Mouse (Mus musculus) forebrain, embryonic 10.5 days (tissue): Measurements from ENCODE around the gene Plekhg3. TPM values are rescaled to one million over a fixed set of nuclear protein-coding genes. Genes with fewer than 3 reads are reported as not detected.

ENCODE experiments used
- DNase-seq: peaks from one replicate; pipeline ENCODE4 v3.0.0-alpha.2; 2017; ENCODE audit warnings: low spot score; ENCODE audit errors: extremely low spot score
- H3K27ac ChIP-seq: fragments of 300-500 bp; sonication (generic); 2 replicates; pipeline ENCODE4 v1.5.1; 2016; ENCODE audit warnings: mild to moderate bottlenecking
- H3K27me3 ChIP-seq: fragments of 300-500 bp; sonication (generic); 2 replicates; pipeline ENCODE4 v1.6.1; 2016; ENCODE audit warnings: mild to moderate bottlenecking; ENCODE audit not compliant: poor library complexity, severe bottlenecking
- H3K36me3 ChIP-seq: fragments of 300-500 bp; sonication (generic); replicated peaks from 2 replicates; pipeline ENCODE4 v1.6.1; 2016; ENCODE audit warnings: mild to moderate bottlenecking, moderate library complexity
- H3K4me1 ChIP-seq: fragments of 300-500 bp; sonication (generic); 2 replicates; pipeline ENCODE4 v1.6.1; 2016
- H3K4me3 ChIP-seq: fragments of 300-500 bp; sonication (generic); 2 replicates; pipeline ENCODE4 v1.5.1; 2016; ENCODE audit warnings: mild to moderate bottlenecking, moderate library complexity
- H3K9me3 ChIP-seq: fragments of 300-500 bp; sonication (generic); 2 replicates; pipeline ENCODE4 v1.6.1; 2016; ENCODE audit warnings: mild to moderate bottlenecking, moderate library complexity
- WGBS: fragments of 180-500 bp; shearing (Covaris S2); methylation state at CpG from one replicate; pipeline ENCODE4 v1.1.7; 2016; 5-methylcytosine and 5-hydroxymethylcytosine counted together
- polyA plus RNA-seq: library from polyadenylated mRNA; unstranded; fragments of >200 nt; fragmentation: Nextera tagmentation; extraction: Ambion mirVana; gene quantifications from 2 replicates; pipeline ENCODE4 v1.2.1, GENCODE M21; 2016

Plekhg3 gene
- 1.5 and 2.4 TPM in 2 replicates for polyA plus RNA-seq

- 30% methylated on average over 6 of the region's 6 CpGs for WGBS
- Histone ChIP-seq H3K4me1 (peaks cover 38% of the 10 kb centered on the region), H3K27me3 (peaks cover 74% of the 10 kb centered on the region), H3K9me3 (no peaks in the 10 kb centered on the region), H3K36me3 (no peaks in the 10 kb centered on the region), H3K4me3 (no peak within 1 kb of the TSS), H3K27ac (no peak within 1 kb of the TSS)
- DNase-seq: no peak
Measured at GRCm38 (mm10) chr12:76530580-76531139, at the start of gene Plekhg3. Gene Plekhg3, plus strand, starts transcription at chr12:76530891.

- no peak overlapping the region for H3K27ac ChIP-seq
- H3K27me3 ChIP-seq: no peaks in the 10 kb centered on the region
- H3K4me3 ChIP-seq: no peak overlapping the region
- WGBS: 75% methylated on average over 2 of the region's 2 CpGs
- peaks cover 15% of the 10 kb centered on the region for H3K4me1 ChIP-seq
- no peak for DNase-seq
- H3K9me3 ChIP-seq: no peaks in the 10 kb centered on the region
- H3K36me3 ChIP-seq: no peaks in the 10 kb centered on the region
Measured at GRCm38 (mm10) chr12:76482446-76482845, 48.2 kb upstream of the Plekhg3 start.

- Histone ChIP-seq H3K36me3 (no peaks in the 10 kb centered on the region), H3K9me3 (no peaks in the 10 kb centered on the region), H3K27me3 (no peaks in the 10 kb centered on the region), H3K4me1 (peaks cover 15% of the 10 kb centered on the region), H3K4me3 (no peak overlapping the region), H3K27ac (no peak overlapping the region)
- WGBS: 91% methylated on average over 2 of the region's 2 CpGs
- DNase-seq: no peak
Measured at GRCm38 (mm10) chr12:76482948-76483347, 47.7 kb upstream of the Plekhg3 start.

- H3K9me3 ChIP-seq: no peaks in the 10 kb centered on the region
- no peak for DNase-seq
- H3K4me3 ChIP-seq: no peak overlapping the region
- no peaks in the 10 kb centered on the region for H3K36me3 ChIP-seq
- no peak overlapping the region for H3K27ac ChIP-seq
- H3K4me1 ChIP-seq: peaks cover 8% of the 10 kb centered on the region
- WGBS: 75% methylated on average over 4 of the region's 4 CpGs
- H3K27me3 ChIP-seq: no peaks in the 10 kb centered on the region
Measured at GRCm38 (mm10) chr12:76484881-76485280, 45.8 kb upstream of the Plekhg3 start.

GRCm38 (mm10) chr12:76485381-76485780, 45.3 kb upstream of the Plekhg3 start:
- Histone ChIP-seq H3K4me3 (no peak overlapping the region), H3K9me3 (no peaks in the 10 kb centered on the region), H3K27ac (no peak overlapping the region), H3K4me1 (peaks cover 8% of the 10 kb centered on the region), H3K27me3 (no peaks in the 10 kb centered on the region), H3K36me3 (no peaks in the 10 kb centered on the region)
- no peak for DNase-seq
- WGBS: 59% methylated on average over 11 of the region's 11 CpGs

- H3K4me1 ChIP-seq: peaks cover 8% of the 10 kb centered on the region
- no peaks in the 10 kb centered on the region for H3K9me3 ChIP-seq
- WGBS: 88% methylated on average over 9 of the region's 9 CpGs
- no peak overlapping the region for H3K4me3 ChIP-seq
- no peaks in the 10 kb centered on the region for H3K36me3 ChIP-seq
- no peak overlapping the region for H3K27ac ChIP-seq
- H3K27me3 ChIP-seq: no peaks in the 10 kb centered on the region
- no peak for DNase-seq
Measured at GRCm38 (mm10) chr12:76486943-76487342, 43.7 kb upstream of the Plekhg3 start.

- WGBS: 69% methylated on average over 1 of the region's 1 CpGs
- H3K27ac ChIP-seq: no peak overlapping the region
Measured at GRCm38 (mm10) chr12:76490798-76491197, 39.9 kb upstream of the Plekhg3 start.

GRCm38 (mm10) chr12:76493462-76493861, 37.2 kb upstream of the Plekhg3 start:
- Histone ChIP-seq H3K4me1 (peaks cover 8% of the 10 kb centered on the region; the same call in 1 of the 2 replicates), H3K27me3 (peaks cover 14% of the 10 kb centered on the region), H3K27ac (no peak overlapping the region), H3K36me3 (no peaks in the 10 kb centered on the region), H3K4me3 (no peak overlapping the region), H3K9me3 (no peaks in the 10 kb centered on the region)
- WGBS: 84% methylated on average over 5 of the region's 5 CpGs
- no peak for DNase-seq

More at GRCm38 (mm10) chr12:76490798-76491197, 39.9 kb upstream of the Plekhg3 start:
- H3K27me3 ChIP-seq: peaks cover 12% of the 10 kb centered on the region
- no peak overlapping the region for H3K4me3 ChIP-seq
- no peaks in the 10 kb centered on the region for H3K9me3 ChIP-seq
- H3K4me1 ChIP-seq: peaks cover 1% of the 10 kb centered on the region; the same call in 1 of the 2 replicates
- no peak for DNase-seq
- H3K36me3 ChIP-seq: no peaks in the 10 kb centered on the region

- no peaks in the 10 kb centered on the region for H3K9me3 ChIP-seq
- DNase-seq: no peak
- WGBS: 80% methylated on average over 4 of the region's 4 CpGs
Measured at GRCm38 (mm10) chr12:76495381-76495780, 35.3 kb upstream of the Plekhg3 start.

GRCm38 (mm10) chr12:76496324-76496723, 34.4 kb upstream of the Plekhg3 start:
- no peaks in the 10 kb centered on the region for H3K9me3 ChIP-seq
- no peak overlapping the region for H3K27ac ChIP-seq
- H3K36me3 ChIP-seq: no peaks in the 10 kb centered on the region
- DNase-seq: peak; percentile 48
- WGBS: 28% methylated on average over 12 of the region's 12 CpGs
- peaks cover 14% of the 10 kb centered on the region for H3K27me3 ChIP-seq
- peak overlapping the region; percentile 10; the same call in 1 of the 2 replicates for H3K4me3 ChIP-seq
- peaks cover 8% of the 10 kb centered on the region; the same call in 1 of the 2 replicates for H3K4me1 ChIP-seq

More at GRCm38 (mm10) chr12:76495381-76495780, 35.3 kb upstream of the Plekhg3 start:
- Histone ChIP-seq H3K36me3 (no peaks in the 10 kb centered on the region), H3K27ac (no peak overlapping the region), H3K4me1 (peaks cover 8% of the 10 kb centered on the region; the same call in 1 of the 2 replicates), H3K27me3 (peaks cover 14% of the 10 kb centered on the region), H3K4me3 (no peak overlapping the region)

GRCm38 (mm10) chr12:76499276-76499675, 31.4 kb upstream of the Plekhg3 start:
- H3K9me3 ChIP-seq: no peaks in the 10 kb centered on the region
- DNase-seq: no peak
- peaks cover 14% of the 10 kb centered on the region for H3K27me3 ChIP-seq
- 86% methylated on average over 9 of the region's 9 CpGs for WGBS
- no peak overlapping the region for H3K27ac ChIP-seq
- H3K4me1 ChIP-seq: peaks cover 8% of the 10 kb centered on the region; the same call in 1 of the 2 replicates
- H3K36me3 ChIP-seq: no peaks in the 10 kb centered on the region
- H3K4me3 ChIP-seq: no peak overlapping the region

- H3K27me3 ChIP-seq: peaks cover 10% of the 10 kb centered on the region
- WGBS: 89% methylated on average over 6 of the region's 6 CpGs
- no peak overlapping the region for H3K4me3 ChIP-seq
- no peak overlapping the region for H3K27ac ChIP-seq
- H3K9me3 ChIP-seq: no peaks in the 10 kb centered on the region
- no peaks in the 10 kb centered on the region for H3K36me3 ChIP-seq
- DNase-seq: no peak
- H3K4me1 ChIP-seq: peaks cover 8% of the 10 kb centered on the region; the same call in 1 of the 2 replicates
Measured at GRCm38 (mm10) chr12:76500055-76500454, 30.6 kb upstream of the Plekhg3 start.

GRCm38 (mm10) chr12:76500896-76501295, 29.8 kb upstream of the Plekhg3 start:
- Histone ChIP-seq H3K4me3 (no peak overlapping the region), H3K4me1 (peaks cover 7% of the 10 kb centered on the region; the same call in 1 of the 2 replicates), H3K27ac (no peak overlapping the region), H3K9me3 (no peaks in the 10 kb centered on the region), H3K36me3 (no peaks in the 10 kb centered on the region), H3K27me3 (peaks cover 1% of the 10 kb centered on the region; the same call in 1 of the 2 replicates)
- DNase-seq: no peak
- 77% methylated on average over 3 of the region's 3 CpGs for WGBS
